Mouse (Mus musculus) CH12.LX (cell line): ENCODE measurements at regions not wholly inside any gene's neighbourhood (a gene's known extent, or its start where the extent isn't known, plus 50 kb on each side); places are given as distances from the start of the nearest gene placed in this dataset.

Source experiments
- DNase-seq: peaks from one replicate; pipeline ENCODE4 v3.0.0-alpha.2; 2013; ENCODE audit errors: extremely low read depth
- H3K27ac ChIP-seq: 2 replicates; pipeline ENCODE4 v1.5.1; 2012; ENCODE audit warnings: low read depth, mild to moderate bottlenecking, control low read depth, moderate library complexity; ENCODE audit not compliant: insufficient read depth
- H3K27me3 ChIP-seq: replicated peaks from 2 replicates; pipeline ENCODE3; 2012; ENCODE audit warnings: inconsistent platforms
- H3K36me3 ChIP-seq, 2 experiments: replicated peaks in 1 of 2; 2 replicates each; pipeline versions ENCODE3 to v1.6.1; 2012; ENCODE audit warnings: inconsistent platforms in 1 of 2, low read length in 1 of 2, mild to moderate bottlenecking in 1 of 2, mixed read lengths in 1 of 2, moderate library complexity in 1 of 2; ENCODE audit not compliant: control insufficient read depth in 1 of 2, insufficient read depth in 1 of 2
- H3K4me1 ChIP-seq, 2 experiments: 2 replicates each; pipeline ENCODE4 v1.6.1; 2012; ENCODE audit warnings: inconsistent platforms in 1 of 2, moderate library complexity in 1 of 2; ENCODE audit not compliant: insufficient read depth in 2 of 2, control insufficient read depth in 1 of 2
- H3K4me2 ChIP-seq: 2 replicates; pipeline ENCODE4 v1.6.1; 2012; ENCODE audit warnings: low read depth, mild to moderate bottlenecking, control low read depth; ENCODE audit not compliant: poor library complexity, insufficient read depth, severe bottlenecking
- H3K4me3 ChIP-seq, 3 experiments: fragments of 150-350 bp in 1 of 3; sonication (generic) in 1 of 3; replicated peaks in 1 of 3; 2 replicates each; pipeline versions ENCODE3 to v1.5.1; 2011 to 2012; ENCODE audit warnings: low read depth in 2 of 3, low read length in 2 of 3, mild to moderate bottlenecking in 2 of 3, moderate library complexity in 2 of 3, control low read depth in 1 of 3, improper control_type of control experiment in 1 of 3, inconsistent platforms in 1 of 3, mixed read lengths in 1 of 3; ENCODE audit not compliant: poor library complexity in 1 of 3
- H3K79me2 ChIP-seq: replicated peaks from 2 replicates; pipeline ENCODE4 v1.6.1; 2012; ENCODE audit warnings: mild to moderate bottlenecking, moderate library complexity; ENCODE audit not compliant: control insufficient read depth, poor library complexity, insufficient read depth, severe bottlenecking; ENCODE audit errors: extremely low read depth
- H3K9ac ChIP-seq: 2 replicates; pipeline ENCODE4 v1.6.1; 2012; ENCODE audit warnings: low read depth, mild to moderate bottlenecking, control low read depth, moderate library complexity; ENCODE audit not compliant: insufficient read depth
- H3K9me3 ChIP-seq: replicated peaks from 2 replicates; pipeline ENCODE3; 2012; ENCODE audit warnings: low read length, inconsistent platforms, mixed read lengths
- CTCF ChIP-seq, 2 experiments: IDR thresholded peaks in 1 of 2; conservative IDR thresholded peaks in 1 of 2; 2 replicates each; pipeline ENCODE4 v1.5.1; 2011 to 2012; ENCODE audit warnings: low read depth in 2 of 2, low read length in 2 of 2, improper control_type of control experiment in 1 of 2, inconsistent platforms in 1 of 2, mild to moderate bottlenecking in 1 of 2, moderate library complexity in 1 of 2
- E2F4 ChIP-seq: IDR thresholded peaks from 2 replicates; pipeline ENCODE4 v1.6.1; 2011; ENCODE audit warnings: low read depth, low read length, improper control_type of control experiment; ENCODE audit not compliant: insufficient replicate concordance
- ELF1 ChIP-seq: IDR thresholded peaks from 2 replicates; pipeline ENCODE4 v1.6.1; 2014; ENCODE audit warnings: low read depth, mild to moderate bottlenecking, inconsistent platforms, low read length, improper control_type of control experiment
- EP300 ChIP-seq: IDR thresholded peaks from 2 replicates; pipeline ENCODE4 v1.6.1; 2011; ENCODE audit warnings: low read length, improper control_type of control experiment
- GABPA ChIP-seq: IDR thresholded peaks from 2 replicates; pipeline ENCODE4 v1.6.1; 2012; ENCODE audit warnings: low read depth, low read length, improper control_type of control experiment, inconsistent platforms; ENCODE audit not compliant: insufficient replicate concordance
- HCFC1 ChIP-seq: IDR thresholded peaks from 2 replicates; pipeline ENCODE4 v1.6.1; 2012; ENCODE audit warnings: low read depth, mild to moderate bottlenecking, inconsistent platforms, low read length, improper control_type of control experiment
- IRF4 ChIP-seq: IDR thresholded peaks from 2 replicates; pipeline ENCODE4 v1.6.1; 2014; ENCODE audit warnings: low read depth, mild to moderate bottlenecking, inconsistent platforms, low read length, improper control_type of control experiment
- JUND ChIP-seq: conservative IDR thresholded peaks from 2 replicates; pipeline ENCODE4 v1.6.1; 2011; ENCODE audit warnings: low read depth, low read length, improper control_type of control experiment
- MAX ChIP-seq: IDR thresholded peaks from 2 replicates; pipeline ENCODE4 v1.6.1; 2011; ENCODE audit warnings: low read length, improper control_type of control experiment
- MAZ ChIP-seq: IDR thresholded peaks from 2 replicates; pipeline ENCODE4 v1.6.1; 2012; ENCODE audit warnings: low read depth, mild to moderate bottlenecking, inconsistent platforms, low read length, improper control_type of control experiment, moderate library complexity
- MXI1 ChIP-seq: IDR thresholded peaks from 2 replicates; pipeline ENCODE4 v1.6.1; 2011; ENCODE audit warnings: mild to moderate bottlenecking, low read depth, low read length, improper control_type of control experiment
- NELFE ChIP-seq: IDR thresholded peaks from 2 replicates; pipeline ENCODE4 v1.6.1; 2011; ENCODE audit warnings: low read depth, low read length, improper control_type of control experiment
- NRF1 ChIP-seq: IDR thresholded peaks from 2 replicates; pipeline ENCODE4 v1.6.1; 2014; ENCODE audit warnings: low read depth, mild to moderate bottlenecking, inconsistent platforms, low read length, improper control_type of control experiment, moderate library complexity
- RAD21 ChIP-seq: IDR thresholded peaks from 2 replicates; pipeline ENCODE4 v1.6.1; 2011; ENCODE audit warnings: low read depth, mild to moderate bottlenecking, low read length, improper control_type of control experiment, moderate library complexity
- SIN3A ChIP-seq: IDR thresholded peaks from 2 replicates; pipeline ENCODE4 v1.6.1; 2012; ENCODE audit warnings: low read length, improper control_type of control experiment, inconsistent platforms
- SMC3 ChIP-seq: IDR thresholded peaks from 2 replicates; pipeline ENCODE4 v1.6.1; 2011; ENCODE audit warnings: low read depth, low read length, improper control_type of control experiment
- TBP ChIP-seq: conservative IDR thresholded peaks from 2 replicates; pipeline ENCODE4 v1.6.1; 2011; ENCODE audit warnings: low read depth, low read length, improper control_type of control experiment
- TCF12 ChIP-seq: IDR thresholded peaks from 2 replicates; pipeline ENCODE4 v1.6.1; 2014; ENCODE audit warnings: low read depth, mild to moderate bottlenecking, inconsistent platforms, low read length, improper control_type of control experiment
- UBTF ChIP-seq: IDR thresholded peaks from 2 replicates; pipeline ENCODE4 v1.6.1; 2012; ENCODE audit warnings: low read depth, mild to moderate bottlenecking, inconsistent platforms, low read length, improper control_type of control experiment, moderate library complexity
- ZC3H11A ChIP-seq: IDR thresholded peaks from 2 replicates; pipeline ENCODE4 v1.6.1; 2012; ENCODE audit warnings: low read depth, mild to moderate bottlenecking, inconsistent platforms, low read length, improper control_type of control experiment
- ZKSCAN1 ChIP-seq: IDR thresholded peaks from 2 replicates; pipeline ENCODE4 v1.6.1; 2012; ENCODE audit warnings: low read depth, inconsistent platforms, low read length, improper control_type of control experiment, borderline replicate concordance
- ZMIZ1 ChIP-seq: IDR thresholded peaks from 2 replicates; pipeline ENCODE4 v1.6.1; 2012; ENCODE audit warnings: low read depth, mild to moderate bottlenecking, inconsistent platforms, low read length, improper control_type of control experiment
- ZNF384 ChIP-seq: IDR thresholded peaks from 2 replicates; pipeline ENCODE4 v1.6.1; 2012; ENCODE audit warnings: low read depth, low read length, improper control_type of control experiment, inconsistent platforms
- dilution Hi-C: fragments of 300-500 bp; cut with MboI; formaldehyde crosslinking; loops from 2 replicates; pipeline ENCODE4 v1.14.3; 2020; ENCODE audit warnings: low sequenced_read_pairs; ENCODE audit not compliant: extremely low pct_unique_long_range_greater_than_20kb, extremely low pct_ligation_motif_present
- in situ Hi-C: fragments of 300-500 bp; cut with MboI; formaldehyde crosslinking; loops from 3 replicates; pipeline ENCODE4 v1.14.3; 2019; ENCODE audit warnings: low sequenced_read_pairs, low pct_ligation_motif_present, low pct_unique_long_range_greater_than_20kb, mixed read lengths

DNA sequence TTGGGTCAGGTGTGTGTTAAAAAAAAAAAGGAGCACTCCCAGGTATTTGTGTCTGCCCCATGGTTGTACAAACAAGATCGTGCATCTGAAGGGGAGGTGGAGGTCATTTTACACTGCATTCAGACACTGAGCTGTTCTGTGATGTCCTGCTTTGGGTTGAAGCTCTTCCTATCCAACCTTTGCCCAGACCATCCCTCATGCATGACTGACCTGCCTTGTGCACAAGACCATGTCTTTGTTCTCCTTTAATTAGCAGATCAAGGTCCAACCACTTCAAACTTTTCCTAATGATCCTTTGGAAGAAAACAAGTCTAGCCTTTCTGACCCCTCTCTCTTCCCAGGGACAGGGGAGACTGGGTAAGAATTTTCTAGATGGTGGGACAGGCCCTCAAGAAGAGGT is 143.0 kb upstream of the Maf start:
- no peak overlapping the region for H3K4me2 ChIP-seq
- H3K4me1 ChIP-seq: no peaks in the 10 kb centered on the region
- in situ Hi-C loops: no loop called here
- peaks cover 5% of the 10 kb centered on the region for H3K27me3 ChIP-seq
- dilution Hi-C loops: no loop called here
- H3K9ac ChIP-seq: no peak overlapping the region
- TF ChIP-seq JUND: no peak
- no peak for TF ChIP-seq ZC3H11A
- TF ChIP-seq MXI1: no peak
- no peak for TF ChIP-seq E2F4
- no peak for TF ChIP-seq ZKSCAN1
- TF ChIP-seq ELF1: no peak
- no peak for TF ChIP-seq ZNF384
- H3K27ac ChIP-seq: no peak overlapping the region
- no peak overlapping the region for H3K4me3 ChIP-seq
- DNase-seq: no peak
- H3K9me3 ChIP-seq: peaks cover 16% of the 10 kb centered on the region
- H3K79me2 ChIP-seq: no peaks in the 10 kb centered on the region
- no peaks in the 10 kb centered on the region for H3K36me3 ChIP-seq

- no peak overlapping the region for H3K4me2 ChIP-seq
- no peak overlapping the region for H3K4me3 ChIP-seq
- no peak for DNase-seq
- H3K36me3 ChIP-seq: no peaks in the 10 kb centered on the region
- in situ Hi-C loops (no loop called here), dilution Hi-C loops (no loop called here)
- H3K4me1 ChIP-seq: no peaks in the 10 kb centered on the region
- H3K9me3 ChIP-seq: peaks cover 31% of the 10 kb centered on the region
- TF ChIP-seq TBP (no peak), E2F4 (no peak), SIN3A (no peak), IRF4 (no peak), UBTF (no peak), CTCF (conservative IDR thresholded peaks at IDR 0.05 in 1 of 2, IDR thresholded peaks at IDR 0.05 in 1 of 2; ENCODE audit: low read depth in 2 of 2, low read length in 2 of 2) (no peak), RAD21 (no peak), NELFE (no peak), TCF12 (no peak), SMC3 (no peak), ZMIZ1 (no peak), NRF1 (no peak), EP300 (no peak), GABPA (no peak), ZC3H11A (no peak), MAX (no peak), HCFC1 (no peak), MAZ (no peak), MXI1 (no peak)
- H3K27ac ChIP-seq: no peak overlapping the region
- H3K27me3 ChIP-seq: peaks cover 7% of the 10 kb centered on the region
- no peak overlapping the region for H3K9ac ChIP-seq
- H3K79me2 ChIP-seq: no peaks in the 10 kb centered on the region
Measured at GRCm38 (mm10) chr8:115833391-115833790, 125.8 kb upstream of the Maf start.
